10 mouse cellular contexts compared by ENCODE assay signal in genomic region chr9:55386117-55386516, GRCm38 (mm10). TPM values are rescaled to one million over a fixed set of nuclear protein-coding genes. Genes with fewer than 3 reads are reported as not detected.
"Had no signal": no experiment of that assay in that cellular context is flagged by ENCODE, and none has a peak within 500 bp of the region (broad histone marks: within the 10 kb centered on the region; RNA-seq: fewer than 3 reads in every experiment).

No protein-coding gene starts in this region.

- DNase-seq: kidney, postnatal 14 days; kidney, postnatal 4 days; liver; lung, adult 18-20 months; right cerebral cortex, adult 18-20 months; right cerebral cortex, postnatal 14 days; right cerebral cortex, postnatal 4 days; thymus, adult 2 months; thymus, postnatal 14 days had no signal

RNA-seq across cellular contexts. Expression of gene Tmem266, which starts 59.4 kb away (rescaled TPM):
- total RNA-seq: megakaryocyte, adult 5-6 weeks had no signal
